Mouse (Mus musculus) left cerebral cortex, postnatal 25 days (tissue): ENCODE measurements around the gene Smyd3. TPM values are rescaled to one million over a fixed set of nuclear protein-coding genes. Genes with fewer than 3 reads are reported as not detected.

Experiments
- DNase-seq, 2 experiments: peaks; one replicate each; pipeline ENCODE4 v3.0.0; 2022; ENCODE audit warnings: low spot score in 2 of 2, mixed read lengths in 1 of 2
- intact Hi-C: fragments of 180-260 bp; cut with DNase I; formaldehyde crosslinking; loops from one replicate; pipeline ENCODE4 v1.15.1; 2025
- total RNA-seq, 2 experiments: library from RNA; stranded (reverse); gene quantifications; 2 replicates each; pipeline ENCODE4 v1.2.3; 2021

Gene Smyd3
- total RNA-seq, 2 experiments from 2014 or later, result 22.1 to 23.6 TPM

DNA sequence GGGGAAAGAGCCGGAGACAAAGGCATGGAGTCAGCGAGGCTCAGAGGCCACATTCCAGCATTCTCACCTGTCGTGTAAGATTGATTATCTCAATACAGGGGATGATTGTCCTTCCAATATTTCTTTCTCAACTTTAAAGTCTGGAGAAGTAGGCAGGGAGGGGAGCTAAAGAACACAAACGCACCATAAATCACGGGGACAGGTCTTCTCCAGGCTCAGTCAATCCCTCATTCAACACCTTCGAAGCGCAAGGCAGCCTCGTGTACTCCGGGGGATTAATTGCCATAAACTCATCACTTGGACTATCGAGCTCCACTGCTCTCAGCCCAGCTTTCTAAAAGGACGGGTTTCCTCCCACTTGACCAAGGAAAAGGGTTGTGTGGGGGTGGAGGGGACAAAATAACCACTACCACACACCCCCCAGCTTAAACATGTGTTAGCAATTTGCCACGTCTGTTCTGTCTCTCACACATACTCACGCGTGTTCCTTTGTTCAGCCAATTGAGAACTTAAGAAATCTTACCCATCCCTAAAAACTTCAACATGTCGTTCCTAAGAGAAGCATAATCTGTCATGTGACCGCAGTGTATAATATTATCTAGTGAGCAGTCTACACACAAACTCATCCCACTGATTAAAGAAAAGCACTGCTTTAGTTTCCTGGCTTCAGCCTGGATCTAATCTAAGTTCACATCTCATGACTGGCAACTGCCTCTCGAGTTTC, 43.8 kb downstream of the Smyd3 start:
- intact Hi-C loops, result loop anchor here (10.0 kb wide), 1 partner anchor 329 kb away; no protein-coding TSS in a partner anchor
- DNase-seq, result no peak

GRCm38 (mm10) chr1:179467970-179468369, 49.9 kb downstream of the Smyd3 start:
- DNase-seq, result no peak
- intact Hi-C loops, result no loop called here

- intact Hi-C loops, result no loop called here
- no peak for DNase-seq
Observed at GRCm38 (mm10) chr1:179462376-179462775, 55.5 kb downstream of the Smyd3 start.

DNA sequence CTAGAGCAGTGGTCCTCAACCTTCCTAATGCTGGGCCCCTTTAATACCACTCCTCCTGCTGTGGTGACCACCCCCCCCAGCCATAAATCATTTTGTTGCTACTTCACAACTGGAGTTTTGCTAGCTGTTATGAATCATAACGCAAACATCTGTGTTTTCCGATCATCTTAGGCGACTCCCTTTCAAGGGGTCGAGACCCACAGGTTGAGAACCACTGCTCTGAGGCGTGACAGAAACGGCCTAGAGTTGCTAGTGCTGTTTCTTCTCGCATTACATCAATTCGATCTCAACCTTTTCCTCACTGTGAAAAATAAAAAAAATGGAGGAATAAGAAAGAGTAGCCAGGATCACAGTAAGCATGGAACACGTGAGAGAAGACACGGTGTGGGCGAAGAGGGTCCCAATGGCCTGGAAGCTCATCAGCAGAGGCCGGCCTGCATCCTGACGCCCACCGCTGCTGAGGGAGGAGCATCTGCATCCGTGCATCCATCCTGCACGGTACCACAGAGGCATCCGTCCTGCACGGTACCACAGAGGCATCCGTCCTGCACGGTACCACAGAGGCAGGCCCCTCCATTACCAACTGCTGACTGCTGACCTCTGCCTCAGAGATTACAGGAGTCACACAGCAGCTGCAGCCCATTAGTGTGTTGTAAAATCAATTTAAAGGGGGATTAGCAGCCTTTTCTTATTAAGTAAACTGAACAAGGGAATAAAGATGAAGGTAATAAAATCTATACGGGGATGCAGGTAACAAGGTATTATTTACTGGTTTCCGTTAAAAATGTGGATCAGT, 56.6 kb downstream of the Smyd3 start:
- no peak for DNase-seq
- intact Hi-C loops, result no loop called here

DNA sequence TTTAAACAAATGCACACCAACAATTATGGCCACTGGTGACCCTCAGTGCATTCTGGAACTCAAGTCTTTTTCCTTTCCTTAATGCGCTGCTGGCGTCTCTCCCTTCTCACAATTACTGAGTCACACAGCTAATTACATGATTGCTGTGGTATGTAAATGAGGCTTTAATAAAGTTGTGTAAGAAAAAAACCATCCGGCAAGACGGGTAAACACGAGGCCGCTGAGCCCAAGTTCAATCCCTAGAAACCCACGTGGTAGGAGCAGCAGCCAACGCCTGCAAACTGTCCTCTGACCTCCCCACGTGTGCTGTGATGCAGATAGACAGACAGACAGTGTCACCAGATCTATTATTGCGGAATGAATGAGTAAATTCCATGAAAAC, 58.9 kb downstream of the Smyd3 start:
- DNase-seq, result no peak
- intact Hi-C loops, result no loop called here

DNA sequence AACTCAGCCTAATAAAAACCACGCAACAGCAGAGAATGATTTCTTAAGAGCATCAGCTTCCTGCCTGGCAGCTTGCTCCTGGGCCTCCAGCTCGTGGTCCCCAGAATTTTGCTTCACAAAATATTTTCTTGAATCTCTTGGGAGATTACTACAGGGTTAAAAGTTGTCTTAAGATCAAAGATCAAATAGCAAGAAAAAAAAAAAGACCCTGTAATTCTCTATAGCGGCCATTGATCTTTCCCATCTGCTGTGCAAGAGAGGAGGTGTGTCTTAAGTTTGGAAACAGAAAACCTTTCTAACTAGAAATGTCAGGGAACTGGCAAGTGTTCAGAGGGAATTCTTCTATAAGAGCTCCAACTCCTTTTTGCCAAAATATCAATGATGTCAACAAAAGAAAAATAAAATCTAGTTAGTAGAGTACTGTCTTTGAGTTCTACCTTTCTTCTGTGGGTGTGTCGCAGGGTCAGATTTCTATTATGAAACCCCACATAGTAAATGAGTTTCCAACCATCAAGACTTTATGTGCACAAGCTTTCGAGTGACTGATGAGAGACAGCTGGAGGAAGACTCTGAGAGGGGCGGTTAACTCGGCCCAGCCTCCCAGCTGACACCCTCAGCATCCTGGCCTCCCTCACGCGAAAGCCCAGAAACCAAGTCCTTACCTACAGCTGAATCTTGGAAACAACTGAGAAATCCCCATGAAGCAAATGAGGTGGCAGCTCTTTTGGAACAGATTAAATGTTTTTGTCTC, 59.4 kb downstream of the Smyd3 start:
- no peak for DNase-seq
- intact Hi-C loops, result no loop called here

DNA sequence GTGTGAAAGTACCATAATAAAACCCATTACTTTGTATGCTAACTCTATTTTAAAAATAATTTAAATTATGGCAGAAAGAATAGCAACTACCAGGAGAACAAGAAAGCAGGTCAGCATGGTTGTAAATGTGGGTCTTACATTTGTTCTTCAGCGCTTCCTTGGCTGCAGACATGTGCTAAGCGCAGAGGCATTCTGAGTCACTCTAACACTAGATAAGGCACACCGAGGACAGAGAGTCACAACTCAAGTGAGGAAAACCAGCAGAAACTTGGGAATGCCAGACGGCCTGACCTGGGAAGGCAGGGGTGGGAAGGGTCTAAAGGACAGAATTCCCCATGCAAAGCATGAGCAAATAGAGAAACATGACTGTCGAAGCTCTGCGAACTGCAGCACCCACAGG, 63.2 kb downstream of the Smyd3 start:
- intact Hi-C loops, result no loop called here
- DNase-seq, result peak in 1 of 2 experiments; percentile 27

DNA sequence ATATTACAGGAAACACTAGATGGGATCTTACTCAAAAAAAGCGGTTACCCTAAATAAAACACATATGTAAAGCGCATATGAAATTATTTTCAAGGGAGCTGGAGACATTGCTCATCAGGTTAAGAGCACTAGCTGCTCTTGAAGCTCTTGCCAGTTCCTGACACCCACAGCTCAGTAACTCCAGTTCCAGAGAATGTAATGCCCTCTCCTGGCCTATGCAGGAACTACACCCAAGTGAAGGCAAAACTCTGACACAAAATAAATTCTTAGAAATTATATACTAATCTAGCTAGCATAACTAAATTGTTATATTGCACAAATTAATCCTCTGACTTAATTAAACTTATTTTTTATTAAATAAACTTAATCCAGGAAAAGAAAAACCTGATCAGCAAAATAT, 66.6 kb downstream of the Smyd3 start:
- intact Hi-C loops, result no loop called here
- DNase-seq, result no peak

DNA sequence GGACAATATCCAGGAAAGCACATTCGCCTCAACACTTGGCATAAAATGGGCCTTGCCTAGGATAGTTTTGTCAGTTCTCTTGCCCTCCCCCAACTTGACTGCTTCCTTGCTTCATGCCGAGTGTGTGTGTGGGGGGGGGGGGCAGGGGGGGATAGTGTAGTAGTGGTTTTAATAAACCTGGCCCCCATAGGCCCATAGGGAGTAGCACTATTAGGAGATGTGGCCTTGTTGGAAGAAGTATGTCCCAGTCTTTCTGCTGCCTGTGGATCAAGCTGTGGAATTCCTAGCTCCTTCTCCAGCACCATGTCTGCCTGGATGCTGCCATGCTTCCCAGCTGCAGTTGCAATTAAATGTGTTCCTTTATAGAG, 71.0 kb downstream of the Smyd3 start:
- intact Hi-C loops, result no loop called here
- DNase-seq, result no peak

- intact Hi-C loops, result no loop called here
- no peak for DNase-seq
Observed at GRCm38 (mm10) chr1:179446127-179446844, 71.6 kb downstream of the Smyd3 start.

DNA sequence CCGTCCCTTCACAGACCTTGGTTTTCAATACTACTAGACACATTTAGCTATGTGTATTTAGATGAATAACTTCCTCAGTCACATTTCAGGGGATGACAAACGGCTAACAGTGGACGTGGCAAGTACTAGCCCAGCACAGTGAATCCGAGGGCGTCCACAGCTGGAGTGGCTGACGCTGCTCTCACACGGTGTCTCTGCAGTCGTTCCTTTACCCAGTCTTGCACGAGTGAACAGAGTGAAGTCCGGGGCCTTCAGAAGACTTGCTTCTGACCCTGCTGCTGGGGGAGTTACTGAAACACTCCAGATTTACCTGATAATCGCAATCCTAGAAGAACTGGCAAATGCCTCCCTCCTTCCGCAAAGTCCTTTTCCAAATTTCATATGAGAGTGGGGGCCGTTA, 74.0 kb downstream of the Smyd3 start:
- DNase-seq, result no peak
- intact Hi-C loops, result no loop called here

- intact Hi-C loops, result no loop called here
- DNase-seq, result no peak
Observed at GRCm38 (mm10) chr1:179443423-179443822, 74.4 kb downstream of the Smyd3 start.

GRCm38 (mm10) chr1:179436596-179436995, 81.2 kb downstream of the Smyd3 start:
- intact Hi-C loops, result no loop called here
- DNase-seq, result peak in 1 of 2 experiments; percentile 54

DNA sequence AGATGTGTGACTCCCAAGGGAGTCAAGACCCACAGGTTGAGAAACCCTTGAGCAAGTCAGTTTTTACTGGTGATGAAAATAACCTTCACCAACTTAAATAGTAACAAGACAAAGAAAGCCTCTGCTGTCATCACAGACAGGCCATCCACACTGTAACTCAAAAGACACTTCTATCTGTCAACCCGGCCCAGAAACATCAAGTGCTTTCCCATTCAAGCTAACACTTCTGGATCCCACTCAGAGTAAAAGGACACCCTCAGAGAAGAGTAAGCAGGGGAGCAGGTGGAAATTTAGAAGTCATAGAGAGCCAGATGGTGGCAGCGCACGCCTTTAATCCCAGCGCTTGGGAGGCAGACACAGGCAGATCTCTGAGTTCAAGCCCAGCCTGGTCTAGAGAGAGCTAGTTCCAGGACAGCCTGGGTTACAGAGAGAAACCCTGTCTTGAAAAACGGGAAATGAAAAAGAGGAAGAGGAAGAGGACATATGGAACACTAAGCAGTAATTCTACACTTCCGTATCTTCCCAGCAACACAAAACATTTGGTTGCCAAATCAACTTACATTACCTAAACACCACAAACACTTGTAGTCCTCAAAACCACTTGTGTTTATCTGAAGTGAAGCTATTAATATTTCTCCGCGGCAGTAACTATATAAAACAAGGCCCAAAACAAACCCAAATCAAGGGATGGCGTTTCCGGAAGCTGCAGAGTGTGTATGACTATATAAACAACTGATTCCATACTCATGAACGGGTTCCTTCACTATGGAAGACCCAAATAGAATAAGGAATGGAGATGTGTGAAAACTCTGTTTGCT, 83.2 kb downstream of the Smyd3 start:
- intact Hi-C loops, result no loop called here
- DNase-seq, result no peak

DNA sequence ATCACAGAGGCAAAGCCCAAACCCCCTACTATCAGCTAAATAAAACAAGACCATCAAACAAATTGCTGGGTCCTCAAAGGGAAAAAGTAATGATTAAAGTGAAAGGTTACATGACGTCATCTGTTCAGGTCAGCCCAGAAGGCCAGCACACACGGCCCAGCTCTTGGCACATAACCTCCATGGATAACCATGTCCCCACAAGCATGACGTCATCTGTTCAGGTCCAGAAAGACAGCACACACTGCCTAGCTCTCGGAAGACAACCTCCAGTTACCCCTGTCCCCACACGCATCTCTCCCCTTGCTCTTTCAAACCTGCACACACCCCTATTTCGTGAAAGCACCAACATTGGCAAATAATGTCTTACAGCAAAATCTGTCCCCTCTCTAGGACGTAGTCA, 84.0 kb downstream of the Smyd3 start:
- intact Hi-C loops, result no loop called here
- DNase-seq, result no peak

DNA sequence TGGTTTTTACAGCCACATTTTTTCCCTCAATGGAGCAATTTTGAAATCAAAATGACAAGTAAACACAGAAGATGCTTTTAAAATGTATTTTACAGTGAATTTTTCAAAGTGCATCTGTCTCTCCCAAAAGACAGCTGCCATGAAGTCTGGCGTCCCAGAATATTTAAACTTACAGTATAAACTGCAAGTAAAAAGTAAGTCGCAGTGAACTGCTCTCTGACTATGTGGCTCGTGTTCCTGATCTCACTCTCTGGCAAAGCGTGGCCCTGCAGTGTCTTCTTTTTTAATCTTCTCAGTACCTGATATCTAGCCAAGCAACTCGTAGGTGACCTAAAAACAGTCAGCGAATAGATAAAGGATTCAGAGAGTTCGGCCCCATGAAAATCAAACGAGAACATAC, 84.5 kb downstream of the Smyd3 start:
- DNase-seq, result peak in 1 of 2 experiments; percentile 5
- intact Hi-C loops, result no loop called here

DNA sequence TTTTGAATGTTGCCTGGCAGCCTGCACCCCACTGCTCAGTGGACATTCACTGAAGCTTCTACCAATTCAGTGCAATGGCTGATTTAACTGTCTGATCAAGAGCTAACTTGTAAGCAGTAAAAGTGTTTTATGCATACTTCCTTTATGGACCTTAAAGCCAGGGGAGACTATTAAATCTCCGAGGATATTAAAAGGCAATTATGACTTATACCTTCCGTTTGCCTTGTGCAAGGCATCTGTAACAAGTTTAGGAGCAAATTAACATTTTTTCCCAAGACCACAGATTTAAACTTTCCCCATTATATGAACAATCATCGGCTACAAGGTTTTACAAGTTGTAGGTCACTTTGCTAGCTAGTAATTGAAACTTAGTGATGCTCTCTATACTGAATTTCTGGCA, 87.8 kb downstream of the Smyd3 start:
- intact Hi-C loops, result no loop called here
- no peak for DNase-seq

DNA sequence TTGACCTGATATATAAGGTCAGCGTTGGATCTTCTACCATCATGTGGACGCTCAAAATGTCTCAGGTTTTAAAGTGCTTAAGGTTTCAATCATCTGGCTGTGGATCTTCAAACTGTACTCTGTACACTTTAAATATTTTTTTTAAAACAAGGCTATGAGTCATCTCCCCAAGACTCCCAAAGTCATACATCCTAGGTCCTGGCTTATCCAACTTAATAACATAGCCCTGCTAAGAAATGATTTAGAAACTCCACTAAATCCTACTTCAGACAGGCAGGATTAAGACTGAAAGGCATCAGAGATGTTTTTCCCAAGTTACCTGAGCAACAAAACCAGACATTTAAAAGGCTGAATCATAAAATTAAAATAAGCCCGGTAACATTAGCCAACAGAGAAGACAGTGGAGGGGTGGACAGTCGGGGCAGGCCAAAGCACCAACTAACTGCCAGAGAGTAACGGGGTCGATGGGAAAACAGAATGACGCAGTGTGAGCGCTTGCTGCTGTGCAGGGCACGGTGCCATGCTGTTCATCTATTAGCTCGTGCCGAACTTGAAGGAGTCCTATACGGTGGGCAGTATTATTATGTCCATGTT, 92.9 kb downstream of the Smyd3 start:
- intact Hi-C loops, result no loop called here

DNA sequence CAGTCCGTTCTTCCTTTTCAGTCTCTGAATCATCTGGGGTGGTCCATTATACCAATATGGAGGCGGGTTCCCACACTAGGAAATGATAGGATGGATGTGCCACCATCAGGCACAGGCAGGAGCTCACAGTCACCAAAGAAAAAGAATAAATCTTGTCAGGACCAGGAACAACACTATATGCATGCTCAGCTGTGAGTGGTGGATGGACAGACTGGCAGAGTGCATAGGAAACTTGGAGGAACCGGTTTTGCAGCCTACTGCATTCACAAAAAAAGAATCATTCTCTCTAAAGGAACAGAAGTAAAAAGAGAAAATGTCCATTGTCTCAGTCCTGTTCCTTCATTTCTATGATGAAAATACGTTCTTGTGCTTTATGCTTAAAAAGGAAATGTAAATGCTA, 98.8 kb downstream of the Smyd3 start:
- DNase-seq, result no peak
- intact Hi-C loops, result no loop called here

More for the DNA sequence above, 92.9 kb downstream of the Smyd3 start:
- no peak for DNase-seq
